Mouse (Mus musculus) retina, postnatal 7 days (tissue): Measurements from ENCODE around the gene Plpp2.

Source experiments
- DNase-seq: peaks from one replicate; pipeline ENCODE4 v3.0.0-alpha.2; 2012; ENCODE audit warnings: low read depth, low spot score

Gene Plpp2

DNA sequence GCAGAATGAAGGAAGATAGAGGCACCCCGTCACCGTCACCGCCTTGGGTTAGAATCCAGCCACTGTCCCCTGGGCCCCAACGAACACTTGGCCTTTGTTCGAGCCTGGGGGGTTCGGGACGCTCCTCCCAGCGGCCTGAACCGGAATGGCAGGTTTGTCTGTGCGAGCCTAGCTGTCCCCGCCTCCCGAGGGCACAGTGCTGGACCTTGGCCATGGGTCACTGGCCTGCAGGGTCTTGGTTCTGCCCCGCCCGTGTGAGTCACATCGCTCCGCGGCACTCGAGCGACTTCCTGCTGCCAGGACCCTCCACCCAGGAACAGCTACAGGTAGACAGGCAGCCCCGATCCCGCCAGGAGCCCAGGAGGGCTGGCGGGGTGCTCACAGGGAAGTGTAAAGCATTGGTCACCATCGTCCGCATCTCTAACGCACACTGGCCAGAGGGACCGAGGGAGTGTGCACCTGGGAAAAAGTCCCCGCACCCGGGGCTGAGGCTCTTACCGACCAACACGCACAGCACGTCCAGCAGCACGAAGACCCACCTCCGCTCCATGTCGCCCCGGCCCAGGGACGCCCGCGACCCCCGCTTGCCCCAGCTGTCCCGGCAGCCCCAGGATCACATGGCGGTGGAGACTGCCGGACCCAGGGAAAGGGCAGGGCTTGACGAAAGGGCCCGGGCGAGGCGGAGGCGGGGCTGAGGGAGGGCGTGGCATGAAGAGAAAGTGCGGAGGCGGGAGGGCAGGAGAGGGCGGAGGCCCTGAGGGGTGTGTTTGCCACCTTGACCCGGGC, at the start of gene Plpp2:
TSS of gene Plpp2 (minus strand) at position 671 of the 786 bp plus-strand sequence.
- peak; percentile 34 for DNase-seq

DNA sequence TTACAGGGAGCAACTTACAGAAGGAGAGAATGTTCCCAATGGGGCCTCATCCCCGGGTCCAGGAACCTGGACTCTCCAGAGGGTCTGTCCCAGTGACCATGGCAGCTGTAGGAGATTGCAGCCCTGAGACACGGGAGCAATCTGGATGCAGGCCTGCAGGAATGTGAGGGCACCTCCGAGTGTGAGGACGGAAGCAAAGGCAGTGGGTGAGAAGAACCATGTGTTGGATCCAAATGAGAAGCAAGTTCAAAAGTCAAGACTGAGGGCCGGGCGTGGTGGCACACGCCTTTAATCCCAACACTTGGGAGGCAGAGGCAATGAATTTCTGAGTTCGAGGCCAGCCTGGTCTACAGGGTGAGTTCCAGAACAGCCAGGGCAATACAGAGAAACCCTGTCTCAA, 47.9 kb upstream of the Plpp2 start:
- no peak for DNase-seq

DNA sequence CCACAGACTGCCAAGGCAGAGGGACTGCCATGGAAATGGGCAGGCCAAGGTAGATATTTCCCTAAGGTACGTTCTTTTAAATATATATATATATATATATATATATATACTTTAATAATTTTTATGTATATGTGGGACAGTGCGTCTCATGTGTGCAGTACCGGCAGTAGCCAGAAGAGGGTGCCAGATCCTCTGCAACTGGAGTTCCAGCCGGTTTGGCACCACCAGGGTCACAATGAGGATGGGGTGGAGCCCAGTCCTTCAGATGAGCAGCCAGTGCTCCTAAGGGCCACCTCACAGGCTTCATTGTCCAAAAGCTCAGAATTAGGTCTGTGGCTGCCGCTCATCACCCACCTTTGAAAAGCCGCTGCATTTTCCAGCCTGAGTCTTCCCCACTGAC, 47.2 kb upstream of the Plpp2 start:
- peak; percentile 30 for DNase-seq

DNA sequence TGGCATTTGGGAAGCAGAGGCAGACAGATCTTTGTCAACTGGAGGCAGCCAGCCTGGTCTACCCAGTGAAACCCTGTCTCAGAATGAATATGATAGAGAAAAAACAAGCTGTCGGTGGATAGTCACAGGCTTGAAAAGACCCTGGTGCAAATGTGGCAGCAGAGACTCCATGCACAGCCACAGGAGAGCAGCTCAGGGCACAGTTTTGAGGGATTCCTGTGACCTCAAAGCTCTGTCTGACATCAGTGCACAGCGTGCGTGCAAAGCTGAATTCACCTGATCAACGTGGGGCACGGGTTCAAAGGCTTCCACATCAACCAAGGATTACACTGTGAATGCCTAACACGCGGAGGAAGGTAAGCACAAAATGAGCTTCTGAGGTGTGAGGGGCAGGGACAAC, 46.8 kb upstream of the Plpp2 start:
- no peak for DNase-seq

DNA sequence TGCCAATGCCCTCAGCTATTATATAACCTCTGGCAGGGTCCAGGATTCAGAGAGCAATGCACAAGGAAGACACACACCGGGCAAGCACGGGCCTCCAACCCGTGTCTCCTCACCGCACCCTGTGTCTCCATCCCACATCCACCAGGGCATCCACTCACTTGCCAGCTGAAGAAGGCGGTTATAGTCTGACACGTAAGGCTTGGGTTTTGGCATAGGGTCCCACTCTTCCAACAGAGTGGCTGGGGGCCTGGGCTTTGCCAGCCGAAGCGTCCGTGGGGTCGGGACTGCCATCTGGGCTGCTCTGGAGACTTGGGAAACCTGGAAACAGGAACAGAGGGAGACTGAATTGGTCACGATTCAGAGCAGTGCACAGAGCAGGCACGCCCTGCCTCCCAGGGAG, 46.2 kb upstream of the Plpp2 start:
- no peak for DNase-seq

DNA sequence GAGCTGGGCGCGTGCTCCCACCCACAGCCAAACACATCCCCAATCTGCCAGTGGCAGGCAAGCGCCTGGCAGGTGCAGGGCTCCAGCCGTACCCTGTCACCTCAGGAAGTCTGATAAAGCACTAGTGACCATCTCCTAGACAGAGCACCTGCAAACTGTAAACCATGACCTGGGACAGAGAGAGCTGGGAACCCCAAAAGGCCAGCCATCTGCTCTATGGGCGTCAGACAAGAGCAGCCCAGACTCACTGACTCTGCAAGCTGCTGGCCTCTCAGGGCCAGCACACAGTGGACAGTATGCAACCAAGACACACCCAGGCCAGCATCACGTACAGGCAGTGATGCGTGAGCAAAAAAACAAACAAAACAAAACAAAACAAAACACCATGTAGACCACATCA, 45.3 kb upstream of the Plpp2 start:
- no peak for DNase-seq

DNA sequence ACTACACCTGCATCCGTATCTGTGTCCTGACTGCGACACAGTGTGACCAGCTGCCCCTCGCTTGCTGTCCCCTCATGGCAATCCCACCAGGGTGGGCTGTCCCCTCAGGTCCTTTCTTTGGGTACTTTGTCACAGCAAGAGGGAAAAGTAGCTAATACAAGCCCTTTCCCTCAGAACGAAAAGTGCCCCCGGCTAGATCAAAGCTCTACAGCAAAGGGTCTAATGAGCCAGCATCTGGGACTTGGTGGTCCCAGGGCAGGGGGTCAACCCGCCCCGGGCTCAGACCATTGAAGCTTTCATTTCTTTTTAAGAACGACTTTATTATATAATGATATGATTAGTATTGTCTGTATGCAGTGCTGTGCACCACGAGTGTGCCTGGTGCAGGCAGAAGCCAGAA, 44.7 kb upstream of the Plpp2 start:
- DNase-seq: no peak

DNA sequence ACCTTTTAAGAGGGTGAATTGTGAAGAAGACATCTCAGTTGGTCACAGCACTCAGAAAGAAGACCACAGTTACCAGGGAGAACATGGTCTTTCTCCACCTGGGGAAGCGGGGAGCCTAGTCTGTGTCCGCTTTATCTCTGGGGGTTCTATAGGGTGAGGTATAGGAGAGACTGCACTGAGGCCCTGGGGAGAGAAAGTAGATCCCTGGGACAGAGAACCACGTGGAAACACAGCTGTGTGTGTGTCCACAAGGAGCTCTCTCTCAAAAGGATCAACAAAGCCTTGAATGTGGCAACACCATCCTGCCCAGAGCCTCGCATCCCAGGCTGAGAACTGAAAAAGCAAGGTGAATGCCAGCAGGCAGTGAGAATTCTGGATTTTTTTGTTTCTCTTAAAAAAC, 43.8 kb upstream of the Plpp2 start:
- no peak for DNase-seq

DNA sequence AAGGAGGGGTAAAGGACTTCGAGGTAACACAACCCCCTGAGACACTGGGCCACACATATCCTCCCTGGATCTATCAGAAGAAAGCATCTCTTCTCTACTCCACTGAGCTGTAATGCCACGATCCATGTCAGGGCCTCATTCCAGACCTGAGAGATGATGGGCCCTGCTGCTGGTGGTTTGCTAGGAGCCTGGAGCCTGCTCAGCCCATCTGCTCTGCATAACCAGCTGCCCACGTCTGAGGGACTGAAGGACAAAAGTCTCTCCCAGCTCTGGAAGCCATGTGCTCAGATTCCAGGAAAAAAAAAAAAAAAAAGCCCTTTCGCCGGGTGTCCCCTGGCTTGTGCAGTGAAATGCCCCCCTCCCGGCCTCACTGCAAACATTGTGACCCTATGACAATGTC, 42.2 kb upstream of the Plpp2 start:
- DNase-seq: no peak

DNA sequence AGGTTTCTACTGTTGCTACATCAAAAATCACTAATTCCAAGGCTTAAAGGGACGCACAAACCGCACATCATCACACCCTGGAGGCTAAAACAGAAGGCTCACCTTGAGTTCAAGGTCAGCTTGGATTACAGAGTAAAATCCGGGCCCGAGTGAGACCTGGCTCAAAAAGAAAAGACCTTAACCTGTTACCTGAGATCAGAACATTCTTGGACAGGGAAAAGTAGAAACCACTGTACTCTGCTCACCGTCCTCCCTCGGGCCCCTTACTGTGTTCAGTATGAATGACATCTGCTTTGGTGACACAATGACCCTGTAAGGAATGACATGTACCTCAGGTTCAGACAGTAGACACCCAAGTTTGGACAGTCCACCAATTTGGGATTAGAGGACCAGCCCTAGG, 41.2 kb upstream of the Plpp2 start:
- DNase-seq: no peak

DNA sequence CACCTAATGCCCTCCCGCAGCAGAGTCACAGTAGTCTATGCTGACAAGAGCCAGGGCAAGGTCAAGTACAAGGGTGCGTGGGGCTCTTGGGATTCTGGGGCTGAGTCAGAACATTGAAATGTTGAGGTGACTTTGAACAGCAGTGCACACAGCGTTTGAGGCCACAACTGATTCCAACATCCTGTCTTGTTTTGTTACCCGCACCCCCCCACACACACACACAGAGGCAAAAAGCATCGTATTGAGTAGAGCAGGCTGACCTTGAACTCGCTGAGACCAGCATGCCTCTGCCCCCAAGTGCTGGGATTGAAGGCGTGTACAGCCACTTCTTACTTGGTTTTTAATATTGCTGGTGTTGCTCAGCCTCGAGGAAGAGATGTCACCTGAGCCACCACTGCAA, 40.8 kb upstream of the Plpp2 start:
- DNase-seq: no peak

DNA sequence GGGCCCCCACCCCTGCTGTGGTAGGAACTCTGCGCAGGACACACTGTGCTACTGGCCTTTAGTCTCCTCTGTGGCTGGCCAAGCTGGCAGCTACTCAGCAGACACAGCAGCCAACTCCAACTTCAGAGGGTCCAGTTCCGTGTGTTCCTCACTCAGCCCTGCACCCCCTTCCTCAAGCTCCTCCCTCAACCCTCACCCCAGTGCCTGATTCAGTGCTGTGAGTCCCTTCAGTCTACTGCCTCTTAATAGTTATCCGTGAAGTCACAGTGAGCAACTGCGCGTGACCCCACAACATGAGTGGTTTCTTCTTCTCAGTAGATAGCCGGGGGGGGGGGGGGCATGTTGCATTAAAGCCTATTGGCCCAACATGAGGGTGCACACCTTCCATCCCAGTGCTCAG, 40.0 kb upstream of the Plpp2 start:
- no peak for DNase-seq

DNA sequence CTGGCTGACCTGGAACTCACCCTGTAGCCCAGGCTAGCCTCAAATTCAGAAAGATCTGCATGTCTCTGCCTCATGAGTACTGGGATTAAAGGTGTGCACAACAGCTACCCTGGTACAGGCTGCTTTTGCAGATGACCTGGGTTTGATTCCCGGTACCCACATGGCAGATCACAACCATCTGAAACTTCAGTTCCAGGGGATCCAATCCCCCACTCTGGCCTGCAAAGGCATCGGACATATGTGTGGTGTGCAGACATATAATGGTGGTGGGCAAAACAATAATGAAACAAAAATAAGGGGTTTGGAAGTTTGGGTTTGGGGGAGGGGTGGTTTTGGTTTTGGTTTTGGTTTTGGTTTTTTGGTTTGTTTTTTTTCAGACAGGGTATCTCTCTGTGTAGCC, 37.7 kb upstream of the Plpp2 start:
- DNase-seq: no peak

DNA sequence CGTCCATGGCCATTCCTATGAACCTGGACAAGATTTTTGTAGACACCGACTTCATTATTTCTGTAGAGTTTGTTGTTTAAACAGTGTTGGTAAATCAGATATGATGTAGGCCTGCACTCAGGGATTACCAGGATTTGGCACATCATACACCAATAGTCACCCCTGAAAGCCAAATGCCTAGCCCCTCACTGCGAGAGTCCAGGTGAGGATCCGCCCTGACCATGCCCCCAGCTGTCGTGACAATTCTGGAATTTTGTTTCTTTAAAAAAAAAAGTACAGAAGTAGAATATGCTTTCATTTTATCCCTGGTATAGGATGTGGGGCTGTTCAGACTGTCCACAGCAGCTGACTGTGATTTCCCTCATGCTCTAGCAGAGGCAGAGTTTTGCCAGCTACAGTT, 36.3 kb upstream of the Plpp2 start:
- no peak for DNase-seq

DNA sequence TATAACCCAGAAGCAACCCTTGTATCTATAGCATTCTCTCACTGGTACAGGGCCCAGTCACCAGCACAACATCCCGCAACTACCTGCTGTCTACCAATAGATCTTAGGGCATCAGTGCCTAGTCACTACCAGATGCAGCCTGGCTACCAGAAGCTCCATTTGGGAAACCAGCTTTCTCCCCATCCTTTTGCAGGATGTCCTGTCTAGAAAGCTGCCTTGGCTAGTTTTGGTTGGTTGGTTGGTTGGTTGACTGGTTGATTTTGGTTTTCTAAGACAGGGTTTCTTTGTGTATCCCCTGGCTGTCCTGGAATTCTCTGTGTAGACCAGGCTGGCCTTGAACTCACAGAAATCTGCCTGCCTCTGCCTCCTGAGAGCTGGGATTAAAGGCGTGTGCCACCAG, 26.1 kb upstream of the Plpp2 start:
- no peak for DNase-seq

DNA sequence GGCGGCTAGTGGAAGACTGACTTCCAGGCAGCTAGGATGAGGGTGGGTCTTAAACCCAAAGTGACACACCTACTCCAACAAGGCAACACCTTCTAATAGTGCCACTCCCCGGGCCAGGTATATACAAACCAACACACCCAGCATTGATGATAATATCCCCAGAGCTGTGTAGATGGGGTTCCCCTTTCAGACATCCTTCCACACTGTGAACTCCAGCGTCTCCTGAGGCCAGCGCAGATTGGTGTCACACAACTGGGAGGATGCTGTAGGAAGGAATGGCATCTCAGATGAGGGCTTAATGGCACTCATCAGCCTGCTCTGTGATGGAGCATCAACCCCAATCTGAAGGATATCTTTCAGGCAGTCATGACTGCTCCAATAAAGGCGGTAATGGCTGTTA, 23.9 kb upstream of the Plpp2 start:
- no peak for DNase-seq

DNA sequence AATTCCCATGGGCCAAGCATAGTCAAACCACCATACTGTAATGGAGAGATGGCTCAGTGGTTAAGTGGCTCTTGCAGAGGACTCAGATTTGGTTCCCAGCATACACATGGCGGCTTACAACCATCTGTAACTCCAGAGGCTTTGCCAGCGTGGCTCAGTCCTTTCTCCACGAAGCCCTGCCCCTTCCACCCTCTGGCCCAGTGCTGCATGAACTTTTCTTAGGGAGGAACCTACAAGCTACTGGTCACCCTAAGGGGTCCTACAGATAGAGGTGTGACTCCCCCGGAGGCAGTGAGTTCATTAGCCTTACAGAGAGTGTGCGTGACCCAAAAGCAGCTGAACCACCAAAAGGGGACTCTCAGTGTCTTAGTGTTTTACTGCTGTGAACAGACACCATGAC, 23.4 kb upstream of the Plpp2 start:
- DNase-seq: no peak

DNA sequence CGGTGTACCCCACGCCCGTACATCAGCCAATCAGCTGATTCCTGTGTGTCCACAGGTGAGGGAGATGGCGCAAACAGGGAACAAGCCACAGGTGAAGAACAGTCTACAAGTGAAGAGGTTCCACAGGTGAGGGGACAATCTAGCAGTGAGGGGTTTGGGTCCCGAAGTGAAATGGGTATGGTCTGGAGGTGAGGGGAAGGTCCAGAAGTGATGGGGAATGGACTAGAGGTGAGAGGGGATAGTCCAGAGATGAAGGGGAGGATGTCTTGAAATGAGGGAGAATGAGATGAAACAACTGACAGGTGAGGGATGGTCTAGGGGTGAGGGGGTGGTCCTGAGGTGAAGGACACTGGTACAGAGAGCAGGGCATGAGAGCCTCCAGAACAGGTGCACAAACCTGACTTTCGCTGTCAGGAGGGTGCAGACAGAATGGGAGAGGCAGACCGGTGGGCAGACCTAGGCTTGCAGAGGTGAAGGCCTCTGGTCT, 21.7 kb upstream of the Plpp2 start:
- DNase-seq: no peak

DNA sequence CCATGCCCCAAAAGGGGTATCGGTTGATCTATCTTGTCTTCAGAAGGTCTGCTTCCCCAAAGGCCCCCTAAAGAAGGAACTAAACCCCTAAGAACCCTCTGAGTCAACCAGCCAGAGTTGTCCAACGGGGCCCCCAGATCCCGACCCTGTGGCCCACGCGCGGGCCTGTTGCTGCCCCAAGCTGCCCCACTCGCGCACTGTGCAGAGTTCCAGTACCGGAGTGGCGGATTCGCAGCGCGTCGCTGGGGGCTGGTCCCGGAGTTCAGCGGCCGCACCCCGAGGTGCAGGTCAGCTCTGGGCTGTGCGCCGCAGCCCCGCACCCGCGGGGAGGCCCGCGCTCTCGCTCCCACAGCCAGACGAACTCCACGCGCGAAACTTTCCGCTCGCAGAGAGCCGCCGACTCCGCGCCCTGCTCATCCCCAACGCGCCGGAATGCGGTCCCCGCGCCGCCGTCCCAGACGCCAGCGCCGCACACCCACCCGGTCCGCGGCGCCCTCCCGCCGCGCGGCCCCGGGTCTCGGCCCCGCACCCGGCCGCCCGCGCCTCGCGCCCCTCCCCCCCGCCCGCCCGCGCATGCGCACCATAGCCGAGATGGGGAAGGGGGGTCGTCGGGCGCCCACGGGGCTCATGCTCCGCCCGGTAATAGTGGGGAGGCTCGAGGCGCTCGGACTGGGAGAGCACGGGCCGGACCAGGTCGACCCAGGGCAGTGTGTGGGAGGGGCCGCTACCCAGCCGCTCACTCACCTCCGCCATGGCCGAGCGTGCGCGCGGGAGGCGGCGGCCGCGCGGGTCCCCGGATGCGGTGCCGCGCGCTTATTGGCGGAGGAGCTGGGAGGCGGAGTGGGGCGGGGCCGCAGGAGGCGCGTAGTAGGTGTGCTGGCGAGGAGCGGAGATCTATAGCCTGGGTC, 21.0 kb upstream of the Plpp2 start, which contains the start of gene Mier2:
TSS of gene Mier2 (minus strand) at position 870 of the 908 bp plus-strand sequence.
- peak; percentile 68 for DNase-seq

DNA sequence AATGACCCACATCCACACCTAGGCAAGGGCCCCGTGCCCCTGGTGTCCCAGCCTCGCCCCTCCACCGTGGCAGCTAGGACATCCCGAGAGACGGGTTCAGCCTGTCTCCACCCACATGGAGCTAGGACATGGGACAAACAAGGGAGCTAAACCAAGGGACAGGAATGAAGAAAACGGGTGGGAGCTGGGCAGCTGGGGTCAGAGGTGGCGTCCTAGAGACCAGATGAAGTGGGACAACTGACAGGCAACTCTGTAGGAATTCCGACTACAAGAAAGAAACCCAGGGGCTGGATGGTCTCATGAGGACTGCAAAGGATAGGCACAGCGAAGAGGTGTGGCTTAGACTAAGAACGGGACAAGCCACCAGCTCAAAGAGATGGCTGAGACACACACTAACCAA, 20.1 kb upstream of the Plpp2 start:
- DNase-seq: no peak

DNA sequence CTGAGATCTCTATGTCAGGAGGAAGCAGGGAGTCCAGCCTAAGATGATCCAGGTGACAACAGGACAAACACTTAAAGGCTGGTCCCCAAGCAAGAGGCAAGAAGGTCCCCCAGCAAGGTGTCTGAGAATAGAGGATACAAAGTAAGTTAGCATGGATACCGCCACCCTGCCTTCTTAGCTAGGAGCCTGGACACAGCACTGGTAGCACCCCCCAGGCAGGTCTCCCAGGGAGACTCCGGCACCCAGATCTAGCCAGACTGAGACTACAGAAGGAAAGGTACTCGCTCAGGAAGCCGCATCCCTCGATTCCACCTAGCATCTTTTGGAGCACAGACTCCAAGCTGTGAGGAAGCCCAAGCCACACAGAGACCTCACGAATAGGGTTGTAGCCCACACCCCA, 19.6 kb upstream of the Plpp2 start:
- no peak for DNase-seq

DNA sequence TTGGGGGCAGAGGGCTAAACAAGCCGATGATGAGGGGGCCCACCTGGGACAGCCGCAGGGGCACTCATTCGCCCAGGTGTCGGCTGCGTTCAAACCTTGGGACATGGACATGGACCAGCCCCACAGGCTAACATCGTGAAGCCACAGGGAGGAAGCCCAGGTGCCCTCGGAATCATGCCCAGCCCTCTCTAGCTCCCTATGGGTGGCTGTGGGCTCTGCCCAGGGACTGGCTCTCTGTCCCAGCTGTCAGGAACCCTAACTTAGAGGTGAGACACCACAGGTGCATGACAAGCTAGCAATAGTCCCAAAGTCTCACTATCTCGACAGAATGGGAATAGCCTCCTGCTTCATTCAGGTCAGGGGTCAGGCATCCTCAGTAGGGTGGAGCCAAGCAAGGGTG, 18.9 kb upstream of the Plpp2 start:
- DNase-seq: no peak

DNA sequence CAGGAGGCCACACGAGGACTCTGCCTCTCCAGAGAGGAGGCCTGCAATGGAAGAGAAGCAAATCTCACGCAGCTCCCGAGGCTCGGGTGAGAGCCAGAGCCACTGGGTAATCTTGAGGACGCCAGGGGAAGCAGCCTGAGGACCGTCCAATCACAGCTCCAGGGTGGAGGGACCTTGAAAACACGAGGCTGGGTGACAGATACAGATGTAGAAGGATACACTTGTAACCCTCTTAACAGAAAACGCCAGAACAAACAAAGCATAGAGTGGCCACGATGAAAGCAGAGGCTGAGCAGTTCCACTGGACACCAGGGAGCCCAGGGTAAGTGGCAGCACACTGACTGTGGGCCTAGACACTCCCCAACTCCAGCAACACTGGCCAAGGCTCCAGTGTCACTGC, 16.8 kb upstream of the Plpp2 start:
- no peak for DNase-seq
